Mouse (Mus musculus): ENCODE results near the gene Gigyf1. TPM values are rescaled to one million over a fixed set of nuclear protein-coding genes. Genes with fewer than 3 reads are reported as not detected.

The Gigyf1 gene
- polyA plus RNA-seq, 2 experiments = 2.1 to 5.7 TPM

DNA sequence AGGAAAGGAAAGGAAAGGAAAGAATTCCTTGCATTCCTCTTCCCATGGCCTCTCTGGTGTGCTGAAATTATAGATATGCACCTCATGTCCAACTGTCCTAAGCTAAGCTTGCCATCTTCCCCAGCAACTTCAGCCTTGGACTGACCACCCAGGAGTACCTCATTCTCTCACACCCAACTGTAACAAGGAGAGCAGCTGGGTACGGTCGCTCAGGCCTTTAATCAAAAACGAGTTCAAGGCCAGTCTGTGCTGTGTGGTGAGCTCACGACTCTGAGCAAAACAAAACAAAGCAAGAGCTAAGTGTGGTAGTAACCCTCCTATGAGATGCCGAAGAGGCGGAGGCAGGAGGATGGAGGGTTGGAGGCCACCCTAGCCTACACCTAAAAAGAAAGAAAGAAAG lies 22.6 kb downstream of the Gigyf1 start:
- no peak for DNase-seq (ENCODE audit: low read depth in 3 of 3, low spot score in 3 of 3)
- Histone ChIP-seq H3K4me2 (ENCODE audit: low read depth) (no peak overlapping the region), H3K36me3 (replicated peaks; ENCODE audit: control insufficient read depth, insufficient read depth, low read depth) (no peaks in the 10 kb centered on the region), H3K27ac (no peak overlapping the region), H3K4me1 (replicated peaks; ENCODE audit: control insufficient read depth in 2 of 2, insufficient read depth in 2 of 2, low read length in 1 of 2) (no peaks in the 10 kb centered on the region), H3K9me3 (ENCODE audit: control insufficient read depth, low read length) (no peaks in the 10 kb centered on the region), H3K27me3 (ENCODE audit: control insufficient read depth, insufficient read depth, low read length) (no peaks in the 10 kb centered on the region), H3K4me3 (ENCODE audit: insufficient read depth in 1 of 2, low read depth in 2 of 2, low read length in 2 of 2) (no peak overlapping the region), H3K9ac (replicated peaks) (no peak overlapping the region)
- ATAC-seq (ENCODE audit: insufficient read depth) = no peak
- 63% methylated on average over 6 of the region's 6 CpGs for WGBS (ENCODE audit: insufficient replicate concordance)
- no peak for TF ChIP-seq CTCF (IDR thresholded peaks at IDR 0.05; ENCODE audit: low read depth)
- TF ChIP-seq EP300 (IDR thresholded peaks at IDR 0.05; ENCODE audit: low read depth) = no peak

DNA sequence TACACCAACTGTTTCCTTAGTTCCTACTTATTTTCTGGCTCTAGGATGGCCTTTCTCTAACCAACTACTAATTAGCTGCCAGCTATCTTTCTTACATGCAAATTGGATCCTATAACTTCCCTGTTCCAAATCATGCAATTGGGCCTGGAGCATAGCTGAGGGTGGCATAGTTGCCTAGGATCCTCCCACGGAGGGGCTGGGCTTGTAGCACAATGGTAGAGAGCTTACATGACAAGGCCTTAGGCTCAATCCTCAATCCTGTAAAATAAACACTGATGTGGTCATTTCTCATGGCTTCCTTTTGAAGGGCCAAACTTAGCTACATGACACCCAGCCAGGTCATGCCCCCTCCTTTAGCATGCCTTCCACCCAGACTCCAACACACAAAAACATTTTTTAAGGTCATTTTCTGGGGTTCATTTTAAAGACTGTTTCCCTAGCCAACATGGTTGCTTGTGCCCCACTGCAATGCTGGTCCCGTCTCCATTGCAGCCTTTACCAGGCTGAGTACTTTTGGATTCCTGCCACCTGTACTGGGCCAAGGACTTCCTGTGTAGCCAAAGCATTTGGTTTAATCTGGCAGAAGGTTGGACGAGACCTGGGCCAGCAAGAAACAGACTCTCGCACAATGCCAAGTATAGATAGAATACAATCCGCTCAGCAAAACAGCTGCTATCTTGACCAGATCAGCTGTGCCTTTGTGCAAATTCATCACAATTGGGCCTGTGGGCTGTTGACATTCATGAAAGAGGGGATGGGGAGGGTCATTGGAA lies 23.6 kb downstream of the Gigyf1 start:
- Histone ChIP-seq H3K4me2 (ENCODE audit: low read depth) (no peak overlapping the region), H3K36me3 (replicated peaks; ENCODE audit: control insufficient read depth, insufficient read depth, low read depth) (no peaks in the 10 kb centered on the region), H3K27me3 (ENCODE audit: control insufficient read depth, insufficient read depth, low read length) (no peaks in the 10 kb centered on the region), H3K4me3 (ENCODE audit: insufficient read depth in 1 of 2, low read depth in 2 of 2, low read length in 2 of 2) (no peak overlapping the region), H3K4me1 (replicated peaks; ENCODE audit: control insufficient read depth in 2 of 2, insufficient read depth in 2 of 2, low read length in 1 of 2) (no peaks in the 10 kb centered on the region), H3K9ac (replicated peaks) (no peak overlapping the region), H3K9me3 (ENCODE audit: control insufficient read depth, low read length) (no peaks in the 10 kb centered on the region), H3K27ac (no peak overlapping the region)
- WGBS (ENCODE audit: insufficient replicate concordance) = 65% methylated on average over 5 of the region's 5 CpGs
- no peak for TF ChIP-seq CTCF (IDR thresholded peaks at IDR 0.05; ENCODE audit: low read depth)
- no peak for TF ChIP-seq EP300 (IDR thresholded peaks at IDR 0.05; ENCODE audit: low read depth)
- ATAC-seq (ENCODE audit: insufficient read depth) = no peak
- no peak for DNase-seq (ENCODE audit: low read depth in 3 of 3, low spot score in 3 of 3)

GRCm38 (mm10) chr5:137544926-137545325 lies 26.6 kb downstream of the Gigyf1 start:
- Histone ChIP-seq H3K4me1 (replicated peaks; ENCODE audit: control insufficient read depth in 2 of 2, insufficient read depth in 2 of 2, low read length in 1 of 2) (no peaks in the 10 kb centered on the region), H3K4me3 (ENCODE audit: insufficient read depth in 1 of 2, low read depth in 2 of 2, low read length in 2 of 2) (no peak overlapping the region), H3K9ac (replicated peaks) (no peak overlapping the region), H3K36me3 (replicated peaks; ENCODE audit: control insufficient read depth, insufficient read depth, low read depth) (no peaks in the 10 kb centered on the region), H3K4me2 (ENCODE audit: low read depth) (no peak overlapping the region), H3K27me3 (ENCODE audit: control insufficient read depth, insufficient read depth, low read length) (no peaks in the 10 kb centered on the region), H3K9me3 (ENCODE audit: control insufficient read depth, low read length) (no peaks in the 10 kb centered on the region), H3K27ac (no peak overlapping the region)
- TF ChIP-seq CTCF (IDR thresholded peaks at IDR 0.05; ENCODE audit: low read depth) (no peak), EP300 (IDR thresholded peaks at IDR 0.05; ENCODE audit: low read depth) (no peak)
- WGBS (ENCODE audit: insufficient replicate concordance) = 51% methylated on average over 6 of the region's 6 CpGs
- no peak for DNase-seq (ENCODE audit: low read depth in 3 of 3, low spot score in 3 of 3)
- ATAC-seq (ENCODE audit: insufficient read depth) = no peak

- WGBS (ENCODE audit: insufficient replicate concordance) = 64% methylated on average over 4 of the region's 4 CpGs
- H3K4me2 ChIP-seq (ENCODE audit: low read depth) = no peak overlapping the region
- TF ChIP-seq CTCF (IDR thresholded peaks at IDR 0.05; ENCODE audit: low read depth) = no peak
- no peak for TF ChIP-seq EP300 (IDR thresholded peaks at IDR 0.05; ENCODE audit: low read depth)
- H3K27me3 ChIP-seq (ENCODE audit: control insufficient read depth, insufficient read depth, low read length) = no peaks in the 10 kb centered on the region
- no peaks in the 10 kb centered on the region for H3K4me1 ChIP-seq (replicated peaks; ENCODE audit: control insufficient read depth in 2 of 2, insufficient read depth in 2 of 2, low read length in 1 of 2)
- ATAC-seq (ENCODE audit: insufficient read depth) (no peak), DNase-seq (ENCODE audit: low read depth in 3 of 3, low spot score in 3 of 3) (no peak)
- no peak overlapping the region for H3K4me3 ChIP-seq (ENCODE audit: insufficient read depth in 1 of 2, low read depth in 2 of 2, low read length in 2 of 2)
- no peak overlapping the region for H3K9ac ChIP-seq (replicated peaks)
- no peak overlapping the region for H3K27ac ChIP-seq
- H3K36me3 ChIP-seq (replicated peaks; ENCODE audit: control insufficient read depth, insufficient read depth, low read depth) = no peaks in the 10 kb centered on the region
- H3K9me3 ChIP-seq (ENCODE audit: control insufficient read depth, low read length) = no peaks in the 10 kb centered on the region
Observed at GRCm38 (mm10) chr5:137545596-137545995, 27.2 kb downstream of the Gigyf1 start.

DNA sequence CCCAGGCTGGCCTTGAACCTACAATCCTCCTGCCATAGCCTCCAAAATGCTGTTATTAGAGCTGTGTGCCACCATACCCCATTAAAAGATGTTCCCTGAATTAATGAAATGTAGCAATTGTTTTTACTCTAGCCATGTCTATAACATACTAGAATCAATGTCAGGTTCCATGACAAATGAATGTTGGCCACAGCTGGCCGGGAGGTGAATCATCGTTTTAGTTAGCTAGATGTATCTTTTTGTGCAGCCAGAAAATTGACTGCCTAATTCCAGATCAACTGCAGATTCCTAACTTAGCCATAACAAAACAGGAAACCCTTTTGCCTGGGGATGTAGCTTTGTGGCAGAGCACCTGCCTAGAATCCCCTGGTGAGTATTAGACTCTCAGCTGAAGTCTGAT lies 31.5 kb downstream of the Gigyf1 start:
- H3K4me1 ChIP-seq (replicated peaks; ENCODE audit: control insufficient read depth in 2 of 2, insufficient read depth in 2 of 2, low read length in 1 of 2) = no peaks in the 10 kb centered on the region; a peak in 1 of 4 replicates
- no peaks in the 10 kb centered on the region for H3K36me3 ChIP-seq (replicated peaks; ENCODE audit: control insufficient read depth, insufficient read depth, low read depth)
- DNase-seq (ENCODE audit: low read depth in 3 of 3, low spot score in 3 of 3) (no peak), ATAC-seq (ENCODE audit: insufficient read depth) (no peak)
- no peaks in the 10 kb centered on the region for H3K9me3 ChIP-seq (ENCODE audit: control insufficient read depth, low read length)
- no peak overlapping the region for H3K27ac ChIP-seq
- no peak overlapping the region for H3K4me2 ChIP-seq (ENCODE audit: low read depth)
- H3K27me3 ChIP-seq (ENCODE audit: control insufficient read depth, insufficient read depth, low read length) = peaks cover 14% of the 10 kb centered on the region
- no peak overlapping the region for H3K9ac ChIP-seq (replicated peaks)
- WGBS (ENCODE audit: insufficient replicate concordance) = 54% methylated on average over 2 of the region's 2 CpGs
- no peak for TF ChIP-seq EP300 (IDR thresholded peaks at IDR 0.05; ENCODE audit: low read depth)
- TF ChIP-seq CTCF (IDR thresholded peaks at IDR 0.05; ENCODE audit: low read depth) = no peak
- H3K4me3 ChIP-seq (ENCODE audit: insufficient read depth in 1 of 2, low read depth in 2 of 2, low read length in 2 of 2) = no peak overlapping the region
